In genomic region chr10:81485060-81485449, GRCm38 (mm10) we compare ENCODE assay signal across 11 mouse cellular contexts. TPM values are rescaled to one million over a fixed set of nuclear protein-coding genes. Genes with fewer than 3 reads are reported as not detected.
DNase-seq lines count a peak whose midpoint lies in the region; ATAC-seq lines count a peak whose summit lies in the region.
"Had no signal": no experiment of that assay in that cellular context is flagged by ENCODE, and none has a peak within 500 bp of the region (broad histone marks: within the 10 kb centered on the region; RNA-seq: fewer than 3 reads in every experiment).

No protein-coding gene starts in this region.

- DNase-seq in forebrain, embryonic 14.5 days (ENCODE audit: low spot score), result no peak
- DNase-seq in retina, postnatal 1 day, result peak; percentile 36
- no peak for DNase-seq in retina, embryonic 14.5 days (ENCODE audit: low spot score)
- DNase-seq in urinary bladder, postnatal 14 days (ENCODE audit: low spot score), result no peak
- DNase-seq in cerebellum, postnatal 10 days, result no peak
- DNase-seq in heart, postnatal 4 days, result no peak
- DNase-seq: adrenal gland, postnatal 10 days; kidney, postnatal 36 days had no signal

- H3K9me3 ChIP-seq in forebrain, embryonic 13.5 days (replicated peaks), result no peaks in the 10 kb centered on the region
- no peaks in the 10 kb centered on the region for H3K9me3 ChIP-seq in forebrain, embryonic 14.5 days (replicated peaks; ENCODE audit: control insufficient read depth, low read length)
- H3K9me3 ChIP-seq: limb, embryonic 15.5 days had no signal

- 48% methylated on average over 2 of the region's 2 CpGs for WGBS in forebrain, embryonic 13.5 days
- WGBS in forebrain, embryonic 14.5 days, result 29% methylated on average over 2 of the region's 2 CpGs

- H3K36me3 ChIP-seq in forebrain, embryonic 13.5 days (ENCODE audit: poor library complexity, severe bottlenecking), result peaks cover 46% of the 10 kb centered on the region
- peaks cover 40% of the 10 kb centered on the region for H3K36me3 ChIP-seq in forebrain, embryonic 14.5 days (ENCODE audit: control insufficient read depth, insufficient read depth, low read length)

- H3K4me2 ChIP-seq in forebrain, embryonic 13.5 days, result 0 out of 2 replicates have a peak overlapping the region, but pooled peaks have one; percentile 7
- no peak overlapping the region for H3K4me2 ChIP-seq in forebrain, embryonic 14.5 days (ENCODE audit: low read length)
- H3K4me2 ChIP-seq: limb, embryonic 15.5 days had no signal

- H3K9ac ChIP-seq in forebrain, embryonic 13.5 days, result 0 out of 2 replicates have a peak overlapping the region, but pooled peaks have one; percentile 21
- no peak overlapping the region for H3K9ac ChIP-seq in forebrain, embryonic 14.5 days (ENCODE audit: low read length)
- H3K9ac ChIP-seq: limb, embryonic 15.5 days had no signal

- peaks cover 32% of the 10 kb centered on the region for H3K4me1 ChIP-seq in forebrain, embryonic 13.5 days
- peaks cover 19% of the 10 kb centered on the region for H3K4me1 ChIP-seq in forebrain, embryonic 14.5 days (ENCODE audit: control insufficient read depth, insufficient read depth, low read length)

- peak overlapping the region; percentile 74 for H3K27ac ChIP-seq in forebrain, embryonic 13.5 days
- H3K27ac ChIP-seq in forebrain, embryonic 14.5 days (ENCODE audit: low read depth, low read length), result no peak overlapping the region
- H3K27ac ChIP-seq: limb, embryonic 15.5 days had no signal

- ATAC-seq in forebrain, embryonic 13.5 days, result no peak
- ATAC-seq in forebrain, embryonic 14.5 days, result no peak
- 0 out of 2 replicates have a peak, but pooled peaks have one; percentile 8 for ATAC-seq in megakaryocyte-erythroid progenitor cell, adult 5-6 weeks (replicated peaks; ENCODE audit: low FRiP score, low TSS enrichment, poor library complexity, severe bottlenecking)

- H3K27me3 ChIP-seq in forebrain, embryonic 13.5 days, result no peaks in the 10 kb centered on the region
- H3K27me3 ChIP-seq in forebrain, embryonic 14.5 days (replicated peaks; ENCODE audit: control insufficient read depth, insufficient read depth, low read length), result no peaks in the 10 kb centered on the region

- H3K4me3 ChIP-seq in forebrain, embryonic 13.5 days, result no peak overlapping the region
- H3K4me3 ChIP-seq in forebrain, embryonic 14.5 days (ENCODE audit: low read depth, low read length), result no peak overlapping the region
- H3K4me3 ChIP-seq: limb, embryonic 15.5 days had no signal

RNA-seq across cellular contexts. Expression of gene Celf5, which starts 2.5 kb away (rescaled TPM):
- polyA plus RNA-seq in forebrain, embryonic 13.5 days (2015; fragmentation: Nextera tagmentation; extraction: Ambion mirVana), result 48.8 and 57.4 TPM in 2 replicates
- polyA plus RNA-seq in forebrain, embryonic 14.5 days (2014; fragmentation: Nextera tagmentation; extraction: Ambion mirVana), result 57.9 and 69.6 TPM in 2 replicates
- 0.32 TPM in 1 of 2 replicates, not detected in the other for total RNA-seq in megakaryocyte-erythroid progenitor cell, adult 5-6 weeks (2014; fragmentation: Nextera tagmentation)
- 0.38 TPM in 1 of 2 replicates, not detected in the other for total RNA-seq in megakaryocyte-erythroid progenitor cell, adult 5-6 weeks (2017)
- total RNA-seq in heart, postnatal 4 days (2021), result under 1 TPM; 0.09 to 0.33 TPM

RNA-seq across cellular contexts. Expression of gene Ncln, which starts 11.1 kb away (rescaled TPM):
- polyA plus RNA-seq in forebrain, embryonic 13.5 days (2015; fragmentation: Nextera tagmentation; extraction: Ambion mirVana), result 56.8 and 60.9 TPM in 2 replicates
- 36.8 and 52.0 TPM in 2 replicates for polyA plus RNA-seq in forebrain, embryonic 14.5 days (2014; fragmentation: Nextera tagmentation; extraction: Ambion mirVana)
- total RNA-seq in megakaryocyte-erythroid progenitor cell, adult 5-6 weeks (2014; fragmentation: Nextera tagmentation), result 91.4 and 117 TPM in 2 replicates
- total RNA-seq in megakaryocyte-erythroid progenitor cell, adult 5-6 weeks (2017), result 42.4 and 71.2 TPM in 2 replicates
- total RNA-seq in heart, postnatal 4 days (2021), result 10 to 100 TPM; 57.1 to 62.3 TPM

RNA-seq across cellular contexts. Expression of gene S1pr4, which starts 14.9 kb away (rescaled TPM):
- polyA plus RNA-seq in forebrain, embryonic 13.5 days (2015; fragmentation: Nextera tagmentation; extraction: Ambion mirVana), result 0.52 and 0.53 TPM in 2 replicates
- polyA plus RNA-seq in forebrain, embryonic 14.5 days (2014; fragmentation: Nextera tagmentation; extraction: Ambion mirVana), result 0.26 and 0.53 TPM in 2 replicates
- total RNA-seq in megakaryocyte-erythroid progenitor cell, adult 5-6 weeks (2014; fragmentation: Nextera tagmentation), result 19.0 and 22.2 TPM in 2 replicates
- total RNA-seq in megakaryocyte-erythroid progenitor cell, adult 5-6 weeks (2017), result 17.2 and 18.9 TPM in 2 replicates
- under 1 TPM; 0.50 to 0.57 TPM for total RNA-seq in heart, postnatal 4 days (2021)

RNA-seq across cellular contexts. Expression of gene Nfic, which starts 29.6 kb away (rescaled TPM):
- polyA plus RNA-seq in forebrain, embryonic 13.5 days (2015; fragmentation: Nextera tagmentation; extraction: Ambion mirVana), result 18.5 and 25.2 TPM in 2 replicates
- polyA plus RNA-seq in forebrain, embryonic 14.5 days (2014; fragmentation: Nextera tagmentation; extraction: Ambion mirVana), result 16.6 and 17.9 TPM in 2 replicates
- 10.6 and 15.9 TPM in 2 replicates for total RNA-seq in megakaryocyte-erythroid progenitor cell, adult 5-6 weeks (2014; fragmentation: Nextera tagmentation)
- total RNA-seq in megakaryocyte-erythroid progenitor cell, adult 5-6 weeks (2017), result 3.0 and 3.4 TPM in 2 replicates
- total RNA-seq in heart, postnatal 4 days (2021), result 100 to 1,000 TPM; 125 to 130 TPM

RNA-seq across cellular contexts. Expression of gene Gna15, which starts 39.0 kb away (rescaled TPM):
- polyA plus RNA-seq in forebrain, embryonic 13.5 days (2015; fragmentation: Nextera tagmentation; extraction: Ambion mirVana), result 0.48 and 0.57 TPM in 2 replicates
- polyA plus RNA-seq in forebrain, embryonic 14.5 days (2014; fragmentation: Nextera tagmentation; extraction: Ambion mirVana), result 0.90 and 1.2 TPM in 2 replicates
- 41.4 and 48.1 TPM in 2 replicates for total RNA-seq in megakaryocyte-erythroid progenitor cell, adult 5-6 weeks (2014; fragmentation: Nextera tagmentation)
- 42.6 and 45.2 TPM in 2 replicates for total RNA-seq in megakaryocyte-erythroid progenitor cell, adult 5-6 weeks (2017)
- total RNA-seq in heart, postnatal 4 days (2021), result under 1 TPM; 0.48 to 0.56 TPM

Comparison
In these comparisons a context has a peak if more than half of its experiments do, and no peak if none do; other contexts are left out.
1. RNA of gene S1pr4, which starts 14.9 kb away (total RNA-seq): 17.2 to 22.2 TPM in megakaryocyte-erythroid progenitor cell, adult 5-6 weeks; 0.50 to 0.57 TPM in heart, postnatal 4 days; every median in the first group is over 10 times any median in the second.